Mouse (Mus musculus): ENCODE measurements around the gene Cdkl4. TPM values are rescaled to one million over a fixed set of nuclear protein-coding genes. Genes with fewer than 3 reads are reported as not detected.

The Cdkl4 gene
- polyA plus RNA-seq, 1 experiment from 2014 or later, result 3.6 TPM

GRCm38 (mm10) chr17:80559050-80559449 is 18.6 kb downstream of the Cdkl4 start:
- ATAC-seq (no peak), DNase-seq (ENCODE audit: low spot score) (peak; percentile 58)
- Histone ChIP-seq H3K4me1 (ENCODE audit: control insufficient read depth, insufficient read depth, low read length) (no peaks in the 10 kb centered on the region; the same call in 1 of the 2 replicates), H3K9me3 (replicated peaks; ENCODE audit: control insufficient read depth, low read length) (no peaks in the 10 kb centered on the region), H3K27ac (ENCODE audit: low read depth, low read length) (no peak overlapping the region), H3K4me2 (ENCODE audit: low read length) (no peak overlapping the region), H3K4me3 (ENCODE audit: low read depth, low read length) (no peak overlapping the region), H3K27me3 (replicated peaks; ENCODE audit: control insufficient read depth, insufficient read depth, low read length) (no peaks in the 10 kb centered on the region), H3K9ac (ENCODE audit: low read length) (no peak overlapping the region), H3K36me3 (ENCODE audit: control insufficient read depth, insufficient read depth, low read length) (no peaks in the 10 kb centered on the region)
- WGBS, result 36% methylated on average over 11 of the region's 11 CpGs

- DNase-seq (ENCODE audit: low spot score) (no peak), ATAC-seq (no peak)
- no peaks in the 10 kb centered on the region; the same call in 1 of the 2 replicates for H3K4me1 ChIP-seq (ENCODE audit: control insufficient read depth, insufficient read depth, low read length)
- no peak overlapping the region for H3K4me2 ChIP-seq (ENCODE audit: low read length)
- no peak overlapping the region for H3K27ac ChIP-seq (ENCODE audit: low read depth, low read length)
- H3K9ac ChIP-seq (ENCODE audit: low read length), result no peak overlapping the region
- no peak overlapping the region for H3K4me3 ChIP-seq (ENCODE audit: low read depth, low read length)
- no peaks in the 10 kb centered on the region for H3K27me3 ChIP-seq (replicated peaks; ENCODE audit: control insufficient read depth, insufficient read depth, low read length)
- WGBS, result 84% methylated on average over 14 of the region's 14 CpGs
- H3K36me3 ChIP-seq (ENCODE audit: control insufficient read depth, insufficient read depth, low read length), result no peaks in the 10 kb centered on the region
- H3K9me3 ChIP-seq (replicated peaks; ENCODE audit: control insufficient read depth, low read length), result no peaks in the 10 kb centered on the region
Observed at GRCm38 (mm10) chr17:80558583-80558982, 19.0 kb downstream of the Cdkl4 start.

GRCm38 (mm10) chr17:80557461-80557860 is 20.2 kb downstream of the Cdkl4 start:
- Histone ChIP-seq H3K36me3 (ENCODE audit: control insufficient read depth, insufficient read depth, low read length) (no peaks in the 10 kb centered on the region), H3K9me3 (replicated peaks; ENCODE audit: control insufficient read depth, low read length) (no peaks in the 10 kb centered on the region), H3K9ac (ENCODE audit: low read length) (no peak overlapping the region), H3K4me3 (ENCODE audit: low read depth, low read length) (no peak overlapping the region), H3K4me1 (ENCODE audit: control insufficient read depth, insufficient read depth, low read length) (peaks cover 4% of the 10 kb centered on the region; the same call in 1 of the 2 replicates), H3K4me2 (ENCODE audit: low read length) (no peak overlapping the region), H3K27ac (ENCODE audit: low read depth, low read length) (no peak overlapping the region), H3K27me3 (replicated peaks; ENCODE audit: control insufficient read depth, insufficient read depth, low read length) (no peaks in the 10 kb centered on the region)
- DNase-seq (ENCODE audit: low spot score) (no peak), ATAC-seq (no peak)
- 93% methylated on average over 5 of the region's 5 CpGs for WGBS

GRCm38 (mm10) chr17:80553318-80554270 is 24.0 kb downstream of the Cdkl4 start:
- H3K4me3 ChIP-seq (ENCODE audit: low read depth, low read length), result peak overlapping the region; percentile 57
- H3K4me1 ChIP-seq (ENCODE audit: control insufficient read depth, insufficient read depth, low read length), result peaks cover 4% of the 10 kb centered on the region; the same call in 1 of the 2 replicates
- H3K27me3 ChIP-seq (replicated peaks; ENCODE audit: control insufficient read depth, insufficient read depth, low read length), result no peaks in the 10 kb centered on the region
- H3K27ac ChIP-seq (ENCODE audit: low read depth, low read length), result peak overlapping the region; percentile 82
- H3K9me3 ChIP-seq (replicated peaks; ENCODE audit: control insufficient read depth, low read length), result no peaks in the 10 kb centered on the region
- no peaks in the 10 kb centered on the region for H3K36me3 ChIP-seq (ENCODE audit: control insufficient read depth, insufficient read depth, low read length)
- DNase-seq (ENCODE audit: low spot score), result peak; percentile 96
- peak overlapping the region; percentile 50 for H3K4me2 ChIP-seq (ENCODE audit: low read length)
- peak; percentile 93 for ATAC-seq
- H3K9ac ChIP-seq (ENCODE audit: low read length), result peak overlapping the region; percentile 74
- WGBS, result 3% methylated on average over 35 of the region's 35 CpGs

- no peak overlapping the region for H3K27ac ChIP-seq (ENCODE audit: low read depth, low read length)
- WGBS, result 78% methylated on average over 4 of the region's 4 CpGs
- peak overlapping the region; percentile 50 for H3K4me2 ChIP-seq (ENCODE audit: low read length)
Observed at GRCm38 (mm10) chr17:80552653-80553052, 25.0 kb downstream of the Cdkl4 start.

GRCm38 (mm10) chr17:80550981-80551380 is 26.6 kb downstream of the Cdkl4 start:
- Histone ChIP-seq H3K9me3 (replicated peaks; ENCODE audit: control insufficient read depth, low read length) (no peaks in the 10 kb centered on the region), H3K4me2 (ENCODE audit: low read length) (no peak overlapping the region), H3K4me3 (ENCODE audit: low read depth, low read length) (no peak overlapping the region), H3K9ac (ENCODE audit: low read length) (no peak overlapping the region), H3K4me1 (ENCODE audit: control insufficient read depth, insufficient read depth, low read length) (peaks cover 4% of the 10 kb centered on the region; the same call in 1 of the 2 replicates), H3K27me3 (replicated peaks; ENCODE audit: control insufficient read depth, insufficient read depth, low read length) (no peaks in the 10 kb centered on the region), H3K36me3 (ENCODE audit: control insufficient read depth, insufficient read depth, low read length) (no peaks in the 10 kb centered on the region), H3K27ac (ENCODE audit: low read depth, low read length) (no peak overlapping the region)
- 83% methylated on average over 15 of the region's 15 CpGs for WGBS
- no peak for ATAC-seq
- no peak for DNase-seq (ENCODE audit: low spot score)

More at GRCm38 (mm10) chr17:80552653-80553052, 25.0 kb downstream of the Cdkl4 start:
- Histone ChIP-seq H3K9ac (ENCODE audit: low read length) (no peak overlapping the region), H3K36me3 (ENCODE audit: control insufficient read depth, insufficient read depth, low read length) (no peaks in the 10 kb centered on the region), H3K9me3 (replicated peaks; ENCODE audit: control insufficient read depth, low read length) (no peaks in the 10 kb centered on the region), H3K27me3 (replicated peaks; ENCODE audit: control insufficient read depth, insufficient read depth, low read length) (no peaks in the 10 kb centered on the region), H3K4me1 (ENCODE audit: control insufficient read depth, insufficient read depth, low read length) (peaks cover 4% of the 10 kb centered on the region; the same call in 1 of the 2 replicates), H3K4me3 (ENCODE audit: low read depth, low read length) (no peak overlapping the region)
- no peak for DNase-seq (ENCODE audit: low spot score)
- no peak for ATAC-seq

GRCm38 (mm10) chr17:80546846-80547245 is 30.8 kb downstream of the Cdkl4 start:
- no peaks in the 10 kb centered on the region for H3K9me3 ChIP-seq (replicated peaks; ENCODE audit: control insufficient read depth, low read length)
- ATAC-seq, result no peak

GRCm38 (mm10) chr17:80546227-80546626 is 31.4 kb downstream of the Cdkl4 start:
- no peak overlapping the region for H3K27ac ChIP-seq (ENCODE audit: low read depth, low read length)
- WGBS, result 93% methylated on average over 8 of the region's 8 CpGs
- no peaks in the 10 kb centered on the region for H3K27me3 ChIP-seq (replicated peaks; ENCODE audit: control insufficient read depth, insufficient read depth, low read length)
- no peaks in the 10 kb centered on the region for H3K4me1 ChIP-seq (ENCODE audit: control insufficient read depth, insufficient read depth, low read length)
- H3K36me3 ChIP-seq (ENCODE audit: control insufficient read depth, insufficient read depth, low read length), result no peaks in the 10 kb centered on the region
- ATAC-seq (no peak), DNase-seq (ENCODE audit: low spot score) (no peak)
- H3K4me3 ChIP-seq (ENCODE audit: low read depth, low read length), result no peak overlapping the region
- no peak overlapping the region for H3K4me2 ChIP-seq (ENCODE audit: low read length)
- H3K9me3 ChIP-seq (replicated peaks; ENCODE audit: control insufficient read depth, low read length), result no peaks in the 10 kb centered on the region
- no peak overlapping the region for H3K9ac ChIP-seq (ENCODE audit: low read length)

More at GRCm38 (mm10) chr17:80546846-80547245, 30.8 kb downstream of the Cdkl4 start:
- Histone ChIP-seq H3K27me3 (replicated peaks; ENCODE audit: control insufficient read depth, insufficient read depth, low read length) (no peaks in the 10 kb centered on the region), H3K9ac (ENCODE audit: low read length) (no peak overlapping the region), H3K4me3 (ENCODE audit: low read depth, low read length) (no peak overlapping the region), H3K36me3 (ENCODE audit: control insufficient read depth, insufficient read depth, low read length) (no peaks in the 10 kb centered on the region), H3K4me1 (ENCODE audit: control insufficient read depth, insufficient read depth, low read length) (no peaks in the 10 kb centered on the region), H3K4me2 (ENCODE audit: low read length) (no peak overlapping the region), H3K27ac (ENCODE audit: low read depth, low read length) (no peak overlapping the region)
- WGBS, result 93% methylated on average over 2 of the region's 2 CpGs
- DNase-seq (ENCODE audit: low spot score), result no peak

- no peaks in the 10 kb centered on the region for H3K9me3 ChIP-seq (replicated peaks; ENCODE audit: control insufficient read depth, low read length)
- H3K9ac ChIP-seq (ENCODE audit: low read length), result no peak overlapping the region
- H3K27me3 ChIP-seq (replicated peaks; ENCODE audit: control insufficient read depth, insufficient read depth, low read length), result no peaks in the 10 kb centered on the region
- WGBS, result 90% methylated on average over 20 of the region's 20 CpGs
- H3K4me2 ChIP-seq (ENCODE audit: low read length), result no peak overlapping the region
- no peak overlapping the region for H3K4me3 ChIP-seq (ENCODE audit: low read depth, low read length)
- DNase-seq (ENCODE audit: low spot score) (no peak), ATAC-seq (no peak)
- no peaks in the 10 kb centered on the region for H3K4me1 ChIP-seq (ENCODE audit: control insufficient read depth, insufficient read depth, low read length)
- no peak overlapping the region for H3K27ac ChIP-seq (ENCODE audit: low read depth, low read length)
- no peaks in the 10 kb centered on the region for H3K36me3 ChIP-seq (ENCODE audit: control insufficient read depth, insufficient read depth, low read length)
Observed at GRCm38 (mm10) chr17:80543646-80544045, 34.0 kb downstream of the Cdkl4 start.
